Mouse (Mus musculus) MEL-GATA-1-ER (cell line): ENCODE results near the gene Pex10.
"Not testable (repeated sequence)": the region's sequence is repeated elsewhere in the genome, so short reads cannot be mapped to it uniquely, and the experiment has no call there.

Experiments used
- DNase-seq: peaks from one replicate; pipeline ENCODE4 v3.0.0-alpha.2; 2012; ENCODE audit warnings: low read depth; ENCODE audit errors: extremely low read depth

Gene Pex10

GRCm38 (mm10) chr4:155063895-155064294 lies 2.9 kb upstream of the Pex10 start:
- DNase-seq, result no peak

DNA sequence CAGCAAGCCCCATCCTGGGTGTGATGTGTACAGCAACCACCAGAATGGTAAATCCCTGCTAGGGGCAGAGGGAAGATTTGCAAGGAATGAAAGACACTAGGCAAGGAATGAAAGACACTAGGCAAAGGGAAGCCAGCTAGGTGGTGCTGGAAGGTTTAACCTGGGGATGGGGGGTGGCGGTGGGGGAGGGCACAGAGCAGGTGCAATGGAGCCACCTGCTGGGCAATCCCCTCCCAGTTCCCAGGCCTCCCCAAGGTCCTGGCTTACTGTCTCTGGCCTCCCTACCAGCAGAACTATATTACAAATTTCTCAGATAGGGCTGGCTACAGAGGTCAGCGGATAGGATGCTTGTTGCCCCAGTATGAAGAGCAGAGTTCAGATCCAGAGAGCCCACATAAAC lies 2.3 kb upstream of the Pex10 start:
- DNase-seq, result no peak

DNA sequence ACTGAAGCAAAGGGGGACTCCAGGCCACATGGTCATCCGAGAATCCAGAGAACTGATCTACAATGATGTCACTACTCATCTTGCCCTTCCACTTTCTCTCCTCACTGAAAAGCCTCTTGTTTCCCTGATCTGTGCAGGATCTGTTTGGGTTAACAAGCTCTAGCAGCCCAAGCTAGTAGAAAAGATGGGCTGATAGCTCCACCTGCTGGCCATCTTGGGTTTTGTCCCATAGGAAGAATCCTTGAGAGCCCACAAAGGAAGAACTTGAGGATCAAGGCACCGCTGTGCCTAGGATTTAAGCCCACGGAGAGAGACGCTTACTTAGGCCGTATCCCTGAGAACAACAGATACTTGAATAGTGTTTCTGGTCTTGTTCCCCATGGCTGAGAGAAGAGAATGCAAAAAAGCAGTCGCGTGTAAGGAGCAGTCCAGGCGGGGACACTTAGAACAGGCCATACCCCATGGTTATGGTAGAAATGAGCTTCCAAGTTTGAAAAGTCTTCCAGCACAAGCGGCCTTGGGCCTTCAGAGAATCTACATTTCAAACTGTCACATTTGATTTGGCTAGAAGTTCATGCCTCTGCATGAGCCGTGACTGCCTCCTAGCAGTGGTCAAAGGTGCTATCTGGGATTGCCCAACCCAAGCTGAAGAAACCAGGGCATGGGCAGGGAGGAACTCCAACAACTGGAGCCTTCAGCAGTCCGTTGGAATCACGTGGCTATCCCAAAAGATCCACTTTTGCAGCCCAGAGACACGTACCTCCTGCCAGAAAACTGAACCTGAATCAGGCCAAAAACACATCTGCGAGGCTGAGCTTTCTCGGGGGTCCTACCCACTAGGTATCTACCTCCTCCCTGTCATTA lies 614 bp upstream of the Pex10 start:
- DNase-seq, result peak; percentile 86

- DNase-seq, result no peak
Observed at GRCm38 (mm10) chr4:155068357-155068972, 1.6 kb downstream of the Pex10 start.

GRCm38 (mm10) chr4:155069191-155069590 lies 2.4 kb downstream of the Pex10 start:
- DNase-seq, result no peak

GRCm38 (mm10) chr4:155070199-155070598 lies 3.4 kb downstream of the Pex10 start:
- no peak for DNase-seq

- DNase-seq, result no peak
Observed at GRCm38 (mm10) chr4:155070921-155071320, 4.1 kb downstream of the Pex10 start.

DNA sequence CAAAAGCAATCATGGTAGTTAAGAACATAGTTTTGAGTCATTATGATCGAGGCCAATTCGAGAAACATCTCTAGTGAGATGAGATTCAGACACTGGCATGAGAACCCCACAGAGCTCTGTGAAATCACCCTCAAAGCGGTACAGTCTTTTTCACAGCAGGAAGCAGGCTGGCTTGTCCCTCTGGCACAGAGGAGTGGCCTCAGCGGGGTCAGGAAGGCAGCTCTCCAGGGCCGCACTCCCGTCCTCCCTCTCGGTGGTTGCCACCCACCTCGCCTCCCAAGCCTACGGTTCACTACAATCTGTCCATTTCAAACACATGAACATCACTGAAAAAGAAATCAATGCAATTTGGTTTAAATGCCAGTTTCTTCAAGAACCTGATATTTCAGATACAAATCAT lies 7.6 kb downstream of the Pex10 start:
- DNase-seq, result no peak

- DNase-seq, result no peak
Observed at GRCm38 (mm10) chr4:155075137-155075536, 8.3 kb downstream of the Pex10 start.

GRCm38 (mm10) chr4:155075813-155076212 lies 9.0 kb downstream of the Pex10 start:
- no peak for DNase-seq

- DNase-seq, result no peak
Observed at GRCm38 (mm10) chr4:155076677-155077076, 9.9 kb downstream of the Pex10 start.

DNA sequence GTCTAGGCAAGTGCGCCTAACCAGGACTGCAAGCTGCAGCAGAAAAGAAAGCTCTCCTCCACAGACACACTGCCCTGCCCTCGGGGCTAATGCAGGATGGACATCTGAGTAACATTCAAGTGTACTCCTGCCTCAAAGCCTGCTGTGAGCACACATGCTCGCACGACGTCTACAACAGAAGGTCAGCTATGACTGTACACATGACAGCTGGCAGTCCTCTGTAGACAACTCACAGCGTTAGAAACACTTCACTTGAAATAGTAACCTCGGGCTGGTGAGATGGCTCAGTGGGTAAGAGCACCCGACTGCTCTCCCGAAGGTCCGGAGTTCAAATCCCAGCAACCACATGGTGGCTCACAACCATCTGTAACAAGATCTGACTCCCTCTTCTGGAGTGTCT lies 12.0 kb downstream of the Pex10 start:
- DNase-seq, result not testable (repeated sequence)

GRCm38 (mm10) chr4:155079666-155080065 lies 12.8 kb downstream of the Pex10 start:
- no peak for DNase-seq

DNA sequence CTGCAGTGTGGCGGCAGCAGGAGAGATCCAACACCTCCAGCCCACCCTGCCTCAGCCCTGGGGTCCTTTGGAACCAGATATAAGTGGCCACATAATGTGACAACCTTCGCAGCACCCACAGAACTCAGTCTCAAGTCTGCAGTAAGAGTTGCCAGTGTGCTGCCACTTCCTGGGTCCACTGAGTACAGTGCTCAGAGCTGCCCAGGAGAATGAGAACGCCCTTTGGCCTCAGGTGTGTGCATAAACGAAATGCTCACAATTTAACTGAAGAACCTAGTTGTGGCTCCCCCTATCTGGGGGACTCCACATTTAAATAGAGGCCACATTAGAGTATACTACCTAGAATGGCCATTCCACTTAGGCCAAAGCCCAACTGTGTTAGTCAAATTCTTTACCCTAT lies 16.7 kb downstream of the Pex10 start:
- no peak for DNase-seq

GRCm38 (mm10) chr4:155084351-155084750 lies 17.5 kb downstream of the Pex10 start:
- no peak for DNase-seq

GRCm38 (mm10) chr4:155085206-155086107 lies 18.6 kb downstream of the Pex10 start:
- peak; percentile 48 for DNase-seq

GRCm38 (mm10) chr4:155086108-155087024 lies 19.6 kb downstream of the Pex10 start, which contains the start of the genes Rer1 and Morn1:
Gene Rer1, minus strand, starts transcription at chr4:155086382.
Gene Morn1, plus strand, starts transcription at chr4:155086577.
- peak; percentile 94 for DNase-seq

- no peak for DNase-seq
Observed at GRCm38 (mm10) chr4:155089241-155089640, 22.4 kb downstream of the Pex10 start.

DNA sequence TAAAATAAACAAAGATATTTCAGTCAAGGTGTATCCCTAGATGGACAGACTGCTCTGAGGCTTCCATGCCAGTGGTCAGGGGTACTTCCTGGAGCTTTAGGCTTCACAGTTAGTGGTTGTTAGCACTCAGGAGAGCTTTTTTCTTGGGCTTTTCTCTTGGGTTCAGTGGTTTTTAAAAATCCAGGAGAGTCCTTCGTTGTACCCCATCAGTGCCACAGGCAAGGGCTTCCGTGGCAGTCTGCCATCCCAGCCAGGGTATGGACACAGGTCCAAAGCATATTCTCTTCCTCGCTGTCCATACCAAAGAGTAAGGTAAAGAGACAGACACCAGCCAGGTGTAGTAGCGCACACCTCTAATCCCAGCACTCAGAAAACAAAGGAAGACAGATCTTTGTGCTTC lies 23.3 kb downstream of the Pex10 start:
- no peak for DNase-seq

DNA sequence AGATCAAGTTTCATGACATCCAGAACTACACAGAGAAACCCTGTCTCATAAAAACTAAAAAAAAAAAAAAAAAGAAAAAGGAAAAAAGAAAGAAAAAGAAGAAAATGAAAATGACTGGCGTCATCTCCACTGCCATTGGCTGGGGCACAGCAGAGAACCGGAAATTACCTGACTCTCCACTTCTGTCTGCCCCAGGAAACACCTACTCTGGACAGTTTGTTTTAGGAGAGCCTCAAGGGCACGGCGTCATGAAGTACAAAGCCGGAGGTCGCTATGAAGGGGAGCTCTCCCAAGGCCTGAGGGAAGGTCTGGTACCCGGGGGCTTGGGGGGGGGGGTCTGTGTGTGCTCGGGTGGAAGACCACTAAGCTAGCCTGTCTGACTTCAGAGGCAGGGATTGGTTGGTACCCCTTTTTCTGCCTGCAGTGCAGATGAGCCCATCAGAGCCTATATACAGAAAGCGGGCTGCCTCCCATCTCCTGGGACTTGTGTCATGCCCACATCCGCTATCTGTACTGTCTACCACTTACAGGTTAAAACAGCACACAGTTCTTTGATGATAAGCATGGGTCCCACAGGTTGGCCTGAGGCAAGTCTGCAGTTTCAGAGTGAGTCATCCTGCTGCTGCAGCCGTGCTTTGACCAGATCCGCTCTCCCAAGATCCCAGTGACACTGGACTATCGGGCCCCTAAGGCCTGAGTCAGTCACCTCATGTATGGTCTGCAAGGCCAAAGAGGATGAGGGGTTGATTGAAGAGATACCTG lies 24.1 kb downstream of the Pex10 start:
- no peak for DNase-seq
